Mouse (Mus musculus) hindbrain, embryonic 15.5 days (tissue): ENCODE measurements around the gene Cops3. TPM values are rescaled to one million over a fixed set of nuclear protein-coding genes. Genes with fewer than 3 reads are reported as not detected.

Experiments
- ATAC-seq: fragments of 200-750 bp; cut with Nextera tagmentation; 2 replicates; pipeline ENCODE4 v1.8.0; 2017; ENCODE audit warnings: low read depth, moderate number of reproducible peaks, moderate TSS enrichment; ENCODE audit not compliant: low FRiP score
- H3K27ac ChIP-seq: fragments of 300-500 bp; sonication (generic); replicated peaks from 2 replicates; pipeline ENCODE4 v1.5.1; 2015; ENCODE audit warnings: mild to moderate bottlenecking, inconsistent platforms
- H3K27me3 ChIP-seq: fragments of 300-500 bp; sonication (generic); 2 replicates; pipeline ENCODE4 v1.6.1; 2015; ENCODE audit warnings: control low read depth, inconsistent platforms
- H3K36me3 ChIP-seq: fragments of 300-500 bp; sonication (generic); 2 replicates; pipeline ENCODE4 v1.6.1; 2015; ENCODE audit warnings: control low read depth, inconsistent platforms
- H3K4me1 ChIP-seq: fragments of 300-500 bp; sonication (generic); replicated peaks from 2 replicates; pipeline ENCODE4 v1.6.1; 2015; ENCODE audit warnings: control low read depth, inconsistent platforms
- H3K4me2 ChIP-seq: fragments of 300-500 bp; sonication (generic); 2 replicates; pipeline ENCODE4 v1.6.1; 2015; ENCODE audit warnings: moderate library complexity, mild to moderate bottlenecking, inconsistent platforms
- H3K4me3 ChIP-seq: fragments of 300-500 bp; sonication (generic); 2 replicates; pipeline ENCODE4 v1.5.1; 2015; ENCODE audit warnings: mild to moderate bottlenecking, inconsistent platforms
- H3K9ac ChIP-seq: fragments of 300-500 bp; sonication (generic); 2 replicates; pipeline ENCODE4 v1.6.1; 2015; ENCODE audit warnings: inconsistent platforms
- H3K9me3 ChIP-seq: fragments of 300-500 bp; sonication (generic); 2 replicates; pipeline ENCODE4 v1.6.1; 2016; ENCODE audit warnings: control low read depth, inconsistent platforms
- WGBS: fragments of 180-500 bp; shearing (Covaris S2); methylation state at CpG from one replicate; pipeline ENCODE4 v1.1.7; 2015; 5-methylcytosine and 5-hydroxymethylcytosine counted together
- polyA plus RNA-seq: library from polyadenylated mRNA; unstranded; fragments of >200 nt; fragmentation: Nextera tagmentation; extraction: Ambion mirVana; gene quantifications from 2 replicates; pipeline ENCODE4 v1.2.1, GENCODE M21; 2015

Gene Cops3
- polyA plus RNA-seq, 1 experiment from 2014 or later: 183 TPM

- ATAC-seq: peak; percentile 96
- Histone ChIP-seq H3K27me3 (no peaks in the 10 kb centered on the region), H3K4me3 (peak within 1 kb of the TSS; percentile 68), H3K9me3 (no peaks in the 10 kb centered on the region), H3K27ac (peak within 1 kb of the TSS; percentile 100), H3K36me3 (peaks cover 14% of the 10 kb centered on the region), H3K9ac (peak within 1 kb of the TSS; percentile 93), H3K4me2 (peak within 1 kb of the TSS; percentile 83), H3K4me1 (peaks cover 19% of the 10 kb centered on the region)
- WGBS: under 1% methylated on average over 52 of the region's 52 CpGs
Measured at GRCm38 (mm10) chr11:59809670-59810474, 29.8 kb downstream of the Cops3 start, which contains the start of gene Flcn. TSS of gene Flcn (minus strand) at chr11:59810016.

GRCm38 (mm10) chr11:59809071-59809669 is 30.5 kb downstream of the Cops3 start:
- H3K9me3 ChIP-seq: no peaks in the 10 kb centered on the region
- H3K27ac ChIP-seq: peak overlapping the region; percentile 100
- H3K4me1 ChIP-seq: peaks cover 19% of the 10 kb centered on the region
- no peaks in the 10 kb centered on the region for H3K27me3 ChIP-seq
- whole genome bisulfite sequencing: 0% methylated on average over 15 of the region's 15 CpGs
- peak overlapping the region; percentile 83 for H3K4me2 ChIP-seq
- peak overlapping the region; percentile 93 for H3K9ac ChIP-seq
- H3K36me3 ChIP-seq: peaks cover 15% of the 10 kb centered on the region
- peak; percentile 33; the same call in 1 of the 2 replicates for ATAC-seq
- peak overlapping the region; percentile 68 for H3K4me3 ChIP-seq

- H3K9ac ChIP-seq: peak overlapping the region; percentile 93; the same call in 1 of the 2 replicates
- WGBS: 64% methylated on average over 14 of the region's 14 CpGs
Measured at GRCm38 (mm10) chr11:59808170-59808960, 31.3 kb downstream of the Cops3 start.

GRCm38 (mm10) chr11:59805656-59806055 is 34.0 kb downstream of the Cops3 start:
- H3K36me3 ChIP-seq: peaks cover 44% of the 10 kb centered on the region
- 100% methylated on average over 2 of the region's 2 CpGs for WGBS

More at GRCm38 (mm10) chr11:59808170-59808960, 31.3 kb downstream of the Cops3 start:
- no peak overlapping the region for H3K27ac ChIP-seq
- peak overlapping the region; percentile 83 for H3K4me2 ChIP-seq
- H3K4me3 ChIP-seq: peak overlapping the region; percentile 68
- peaks cover 21% of the 10 kb centered on the region for H3K36me3 ChIP-seq
- H3K27me3 ChIP-seq: no peaks in the 10 kb centered on the region
- H3K9me3 ChIP-seq: no peaks in the 10 kb centered on the region
- H3K4me1 ChIP-seq: peaks cover 19% of the 10 kb centered on the region
- ATAC-seq: no peak

GRCm38 (mm10) chr11:59805256-59805655 is 34.4 kb downstream of the Cops3 start:
- no peak for ATAC-seq
- no peak overlapping the region for H3K27ac ChIP-seq
- H3K9me3 ChIP-seq: no peaks in the 10 kb centered on the region
- H3K9ac ChIP-seq: no peak overlapping the region
- H3K4me3 ChIP-seq: no peak overlapping the region
- H3K27me3 ChIP-seq: no peaks in the 10 kb centered on the region
- H3K4me2 ChIP-seq: no peak overlapping the region
- H3K36me3 ChIP-seq: peaks cover 48% of the 10 kb centered on the region
- H3K4me1 ChIP-seq: peaks cover 16% of the 10 kb centered on the region
- 100% methylated on average over 1 of the region's 1 CpGs for WGBS

More at GRCm38 (mm10) chr11:59805656-59806055, 34.0 kb downstream of the Cops3 start:
- Histone ChIP-seq H3K4me2 (no peak overlapping the region), H3K4me3 (no peak overlapping the region), H3K4me1 (peaks cover 16% of the 10 kb centered on the region), H3K27me3 (no peaks in the 10 kb centered on the region), H3K9me3 (no peaks in the 10 kb centered on the region), H3K9ac (no peak overlapping the region), H3K27ac (no peak overlapping the region)
- no peak for ATAC-seq

- Histone ChIP-seq H3K9me3 (no peaks in the 10 kb centered on the region), H3K36me3 (peaks cover 55% of the 10 kb centered on the region), H3K4me1 (peaks cover 16% of the 10 kb centered on the region), H3K4me3 (no peak overlapping the region), H3K4me2 (no peak overlapping the region), H3K27me3 (no peaks in the 10 kb centered on the region), H3K9ac (no peak overlapping the region), H3K27ac (no peak overlapping the region)
- ATAC-seq: no peak
- WGBS: 90% methylated on average over 22 of the region's 22 CpGs
Measured at GRCm38 (mm10) chr11:59804409-59805110, 35.1 kb downstream of the Cops3 start.

GRCm38 (mm10) chr11:59803516-59803915 is 36.1 kb downstream of the Cops3 start:
- peaks cover 9% of the 10 kb centered on the region for H3K4me1 ChIP-seq
- H3K4me3 ChIP-seq: no peak overlapping the region
- no peaks in the 10 kb centered on the region for H3K9me3 ChIP-seq
- H3K36me3 ChIP-seq: peaks cover 66% of the 10 kb centered on the region
- H3K9ac ChIP-seq: no peak overlapping the region
- no peaks in the 10 kb centered on the region for H3K27me3 ChIP-seq
- no peak for ATAC-seq
- H3K4me2 ChIP-seq: no peak overlapping the region
- H3K27ac ChIP-seq: no peak overlapping the region
- WGBS: 92% methylated on average over 14 of the region's 14 CpGs

GRCm38 (mm10) chr11:59801881-59802280 is 37.8 kb downstream of the Cops3 start:
- Histone ChIP-seq H3K9ac (no peak overlapping the region), H3K4me1 (no peaks in the 10 kb centered on the region), H3K4me3 (no peak overlapping the region), H3K4me2 (no peak overlapping the region), H3K27ac (no peak overlapping the region), H3K36me3 (peaks cover 74% of the 10 kb centered on the region), H3K27me3 (no peaks in the 10 kb centered on the region), H3K9me3 (no peaks in the 10 kb centered on the region)
- no peak for ATAC-seq
- 97% methylated on average over 8 of the region's 8 CpGs for WGBS

GRCm38 (mm10) chr11:59800412-59800811 is 39.2 kb downstream of the Cops3 start:
- Histone ChIP-seq H3K4me2 (no peak overlapping the region), H3K9me3 (no peaks in the 10 kb centered on the region), H3K4me1 (no peaks in the 10 kb centered on the region), H3K27ac (no peak overlapping the region), H3K4me3 (no peak overlapping the region), H3K9ac (no peak overlapping the region), H3K27me3 (no peaks in the 10 kb centered on the region), H3K36me3 (peaks cover 82% of the 10 kb centered on the region)
- ATAC-seq: no peak
- 94% methylated on average over 10 of the region's 10 CpGs for WGBS

- Histone ChIP-seq H3K27ac (no peak overlapping the region), H3K4me2 (no peak overlapping the region), H3K9ac (no peak overlapping the region), H3K9me3 (no peaks in the 10 kb centered on the region), H3K27me3 (no peaks in the 10 kb centered on the region), H3K36me3 (peaks cover 72% of the 10 kb centered on the region), H3K4me3 (no peak overlapping the region), H3K4me1 (no peaks in the 10 kb centered on the region)
- WGBS: 93% methylated on average over 6 of the region's 6 CpGs
- ATAC-seq: no peak
Measured at GRCm38 (mm10) chr11:59793390-59793789, 46.2 kb downstream of the Cops3 start.

- no peak for ATAC-seq
- no peak overlapping the region for H3K27ac ChIP-seq
- no peak overlapping the region for H3K9ac ChIP-seq
- 97% methylated on average over 1 of the region's 1 CpGs for WGBS
- no peak overlapping the region for H3K4me2 ChIP-seq
- no peaks in the 10 kb centered on the region for H3K9me3 ChIP-seq
- H3K4me1 ChIP-seq: peaks cover 10% of the 10 kb centered on the region
- H3K27me3 ChIP-seq: no peaks in the 10 kb centered on the region
- H3K36me3 ChIP-seq: peaks cover 32% of the 10 kb centered on the region
- no peak overlapping the region for H3K4me3 ChIP-seq
Measured at GRCm38 (mm10) chr11:59789311-59789710, 50.3 kb downstream of the Cops3 start.
